Mouse (Mus musculus) heart, embryonic 11.5 days (tissue): ENCODE measurements around the gene Clec16a. TPM values are rescaled to one million over a fixed set of nuclear protein-coding genes. Genes with fewer than 3 reads are reported as not detected.

Source experiments
- ATAC-seq: fragments of 200-750 bp; cut with Nextera tagmentation; replicated peaks from 2 replicates; pipeline ENCODE4 v1.8.0; 2017; ENCODE audit warnings: moderate library complexity; ENCODE audit not compliant: insufficient number of reproducible peaks, low FRiP score, low TSS enrichment
- H3K27ac ChIP-seq: fragments of 300-500 bp; sonication (generic); 2 replicates; pipeline ENCODE4 v1.5.1; 2014; ENCODE audit warnings: mild to moderate bottlenecking, low read depth, low read length
- H3K27me3 ChIP-seq: fragments of 300-500 bp; sonication (generic); 2 replicates; pipeline ENCODE4 v1.6.1; 2014; ENCODE audit warnings: mild to moderate bottlenecking, low read length, mixed read lengths; ENCODE audit not compliant: control insufficient read depth, insufficient read depth
- H3K36me3 ChIP-seq: fragments of 300-500 bp; sonication (generic); 2 replicates; pipeline ENCODE4 v1.6.1; 2014; ENCODE audit warnings: mild to moderate bottlenecking, low read length, moderate library complexity, mixed read lengths; ENCODE audit not compliant: control insufficient read depth, insufficient read depth
- H3K4me1 ChIP-seq: fragments of 300-500 bp; sonication (generic); 2 replicates; pipeline ENCODE4 v1.6.1; 2014; ENCODE audit warnings: low read length; ENCODE audit not compliant: control insufficient read depth, insufficient read depth
- H3K4me2 ChIP-seq: fragments of 300-500 bp; sonication (generic); 2 replicates; pipeline ENCODE4 v1.6.1; 2014; ENCODE audit warnings: mild to moderate bottlenecking, moderate library complexity
- H3K4me3 ChIP-seq: fragments of 300-500 bp; sonication (generic); 2 replicates; pipeline ENCODE4 v1.5.1; 2014; ENCODE audit warnings: low read depth, low read length
- H3K9ac ChIP-seq: fragments of 300-500 bp; sonication (generic); 2 replicates; pipeline ENCODE4 v1.6.1; 2014; ENCODE audit warnings: mild to moderate bottlenecking, low read depth, low read length, moderate library complexity
- H3K9me3 ChIP-seq: fragments of 300-500 bp; sonication (generic); replicated peaks from 2 replicates; pipeline ENCODE4 v1.6.1; 2016; ENCODE audit warnings: low read length; ENCODE audit not compliant: control insufficient read depth
- WGBS: fragments of 180-500 bp; shearing (Covaris S2); extraction: QIAGEN DNeasy Blood & Tissue Kit; methylation state at CpG from one replicate; pipeline ENCODE4 v1.1.7; 2014; ENCODE audit not compliant: insufficient replicate concordance; 5-methylcytosine and 5-hydroxymethylcytosine counted together
- polyA plus RNA-seq: library from polyadenylated mRNA; unstranded; fragments of >200 nt; fragmentation: Nextera tagmentation; extraction: Ambion mirVana; gene quantifications from 2 replicates; pipeline ENCODE4 v1.2.1, GENCODE M21; 2014

Clec16a gene
- polyA plus RNA-seq, 1 experiment from 2014 or later: 39.1 TPM

DNA sequence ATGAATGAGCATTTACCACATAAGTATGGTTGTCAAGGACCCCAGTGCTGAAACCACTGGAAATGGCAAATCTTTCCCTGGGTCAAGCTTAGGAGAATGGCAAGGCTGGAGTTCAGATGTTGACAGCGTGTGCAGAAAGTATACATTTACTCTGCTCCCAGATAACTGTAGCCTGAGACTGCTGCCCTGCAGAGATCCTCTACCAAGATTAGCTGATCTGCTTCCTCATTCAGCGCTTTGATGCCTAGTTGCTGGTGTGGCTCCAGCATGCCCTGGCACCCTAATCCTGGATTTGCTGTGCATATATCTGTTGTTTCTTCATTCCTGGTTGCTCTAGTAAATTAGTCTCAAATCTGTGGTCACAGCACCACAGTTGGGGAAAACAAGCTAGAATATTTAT, 8.7 kb downstream of the Clec16a start:
- Histone ChIP-seq H3K9me3 (no peaks in the 10 kb centered on the region), H3K27me3 (no peaks in the 10 kb centered on the region), H3K4me3 (no peak overlapping the region), H3K4me2 (no peak overlapping the region), H3K36me3 (no peaks in the 10 kb centered on the region), H3K9ac (no peak overlapping the region), H3K27ac (no peak overlapping the region), H3K4me1 (peaks cover 9% of the 10 kb centered on the region)
- no peak for ATAC-seq
- 77% methylated on average over 2 of the region's 2 CpGs for WGBS

DNA sequence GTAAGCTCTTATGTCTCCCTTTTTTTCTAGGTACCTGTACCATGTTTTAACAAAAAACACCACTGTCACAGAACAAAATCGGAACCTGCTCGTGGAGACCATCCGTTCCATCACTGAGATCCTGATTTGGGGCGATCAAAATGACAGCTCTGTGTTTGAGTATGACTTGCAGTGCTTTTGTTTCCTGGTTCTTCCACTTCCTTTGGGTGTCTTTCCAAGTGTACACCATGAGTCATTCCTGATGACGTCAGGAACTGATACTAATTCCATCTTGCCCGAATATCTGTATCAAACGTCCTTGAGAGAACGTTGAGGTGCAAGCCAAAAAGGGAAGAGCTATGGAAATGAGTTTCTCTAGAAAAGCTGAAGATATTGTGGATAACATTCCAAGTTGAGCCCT, 14.9 kb downstream of the Clec16a start:
- Histone ChIP-seq H3K27me3 (no peaks in the 10 kb centered on the region), H3K4me1 (peaks cover 16% of the 10 kb centered on the region), H3K36me3 (0 out of 2 replicates have a peak, but pooled peaks cover 2% of the 10 kb centered on the region), H3K9ac (no peak overlapping the region), H3K4me3 (no peak overlapping the region), H3K4me2 (no peak overlapping the region), H3K27ac (no peak overlapping the region), H3K9me3 (no peaks in the 10 kb centered on the region)
- 79% methylated on average over 8 of the region's 8 CpGs for WGBS
- no peak for ATAC-seq

DNA sequence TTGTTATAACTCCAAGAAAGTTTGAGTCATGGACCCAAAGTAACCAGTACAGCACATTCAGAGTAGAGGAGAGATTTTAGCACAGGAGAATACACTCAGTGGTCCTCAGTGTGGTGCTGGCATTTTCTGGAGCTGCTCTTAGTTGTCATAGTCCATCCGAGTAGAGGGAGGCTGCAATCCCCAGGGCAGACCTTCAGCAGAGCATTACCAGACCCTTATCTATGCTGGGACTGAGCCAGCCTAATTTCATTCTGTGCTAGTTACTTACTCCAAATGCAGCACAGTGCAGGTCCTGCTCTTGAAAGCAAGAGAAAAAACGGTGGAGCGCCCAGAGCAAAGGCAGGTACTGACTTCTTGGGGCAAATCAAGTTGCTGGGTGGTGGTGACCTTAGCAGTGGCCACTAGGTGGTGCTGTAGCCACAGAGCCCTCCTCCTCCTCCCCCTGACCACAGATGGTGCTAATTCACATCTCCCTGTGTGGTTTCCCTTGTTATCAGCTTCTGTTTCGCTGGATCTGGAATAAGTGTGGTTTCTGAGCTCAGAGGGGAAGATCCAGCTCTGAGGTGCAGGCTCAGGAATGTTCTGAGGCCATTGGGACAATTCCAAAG, 20.2 kb downstream of the Clec16a start:
- Histone ChIP-seq H3K4me1 (peaks cover 14% of the 10 kb centered on the region), H3K4me3 (no peak overlapping the region), H3K4me2 (no peak overlapping the region), H3K27me3 (no peaks in the 10 kb centered on the region), H3K36me3 (no peaks in the 10 kb centered on the region), H3K9ac (no peak overlapping the region), H3K9me3 (no peaks in the 10 kb centered on the region), H3K27ac (no peak overlapping the region)
- 38% methylated on average over 4 of the region's 4 CpGs for WGBS
- no peak for ATAC-seq

DNA sequence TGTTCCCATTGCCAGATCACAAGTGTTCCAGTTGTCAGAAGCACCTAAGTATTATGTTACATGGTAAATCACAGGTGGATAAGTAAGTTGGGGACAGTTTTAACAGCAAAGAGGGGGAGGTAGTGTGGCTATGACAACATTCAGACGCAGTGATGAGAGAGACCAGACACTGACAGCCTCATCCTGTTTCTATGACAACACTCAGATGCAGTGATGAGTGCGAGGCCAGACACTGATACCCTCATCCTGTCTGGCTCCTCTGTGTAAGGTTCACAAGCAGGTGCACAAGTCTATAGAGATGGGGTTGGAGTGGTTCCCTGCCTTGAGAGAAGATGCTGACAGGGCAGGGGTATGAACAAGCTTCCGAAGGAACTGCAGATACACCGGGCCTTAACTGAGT, 22.0 kb downstream of the Clec16a start:
- WGBS: 84% methylated on average over 4 of the region's 4 CpGs
- Histone ChIP-seq H3K27me3 (no peaks in the 10 kb centered on the region), H3K9me3 (no peaks in the 10 kb centered on the region), H3K9ac (no peak overlapping the region), H3K4me1 (peaks cover 7% of the 10 kb centered on the region), H3K36me3 (peaks cover 3% of the 10 kb centered on the region; the same call in 1 of the 2 replicates), H3K4me3 (no peak overlapping the region), H3K4me2 (no peak overlapping the region), H3K27ac (no peak overlapping the region)
- no peak for ATAC-seq

DNA sequence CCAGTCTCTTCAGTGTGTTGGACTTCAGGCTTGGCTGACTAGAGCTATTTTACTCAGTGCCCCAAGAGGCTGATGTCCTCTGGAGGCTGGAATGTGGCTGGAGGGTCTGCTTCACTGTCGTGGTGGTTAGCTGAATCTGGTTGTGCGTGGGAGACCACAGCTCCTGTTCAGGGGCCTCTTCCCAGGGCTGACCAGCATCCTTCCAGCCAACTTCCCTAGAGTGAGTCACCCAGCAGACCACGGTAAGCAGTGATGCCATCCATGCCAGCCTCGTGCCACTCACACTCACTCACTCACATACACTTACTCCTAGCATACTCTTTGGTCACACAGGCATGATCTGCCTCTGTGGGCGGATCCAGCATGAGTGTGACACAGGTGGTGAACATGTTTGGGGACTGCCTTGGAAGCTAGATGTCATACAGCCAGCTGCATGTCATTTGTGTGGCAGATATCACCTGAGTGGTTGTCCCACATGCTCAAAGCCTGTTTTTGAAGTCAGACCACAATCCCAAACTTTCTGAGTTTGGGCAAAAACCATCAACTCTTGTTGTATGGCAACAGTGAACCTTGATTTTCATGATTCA, 24.8 kb downstream of the Clec16a start:
- Histone ChIP-seq H3K4me1 (peaks cover 7% of the 10 kb centered on the region), H3K9me3 (no peaks in the 10 kb centered on the region), H3K27ac (no peak overlapping the region), H3K4me2 (no peak overlapping the region), H3K4me3 (no peak overlapping the region), H3K27me3 (no peaks in the 10 kb centered on the region), H3K9ac (no peak overlapping the region), H3K36me3 (peaks cover 4% of the 10 kb centered on the region; the same call in 1 of the 2 replicates)
- WGBS: 81% methylated on average over 5 of the region's 5 CpGs
- ATAC-seq: no peak

DNA sequence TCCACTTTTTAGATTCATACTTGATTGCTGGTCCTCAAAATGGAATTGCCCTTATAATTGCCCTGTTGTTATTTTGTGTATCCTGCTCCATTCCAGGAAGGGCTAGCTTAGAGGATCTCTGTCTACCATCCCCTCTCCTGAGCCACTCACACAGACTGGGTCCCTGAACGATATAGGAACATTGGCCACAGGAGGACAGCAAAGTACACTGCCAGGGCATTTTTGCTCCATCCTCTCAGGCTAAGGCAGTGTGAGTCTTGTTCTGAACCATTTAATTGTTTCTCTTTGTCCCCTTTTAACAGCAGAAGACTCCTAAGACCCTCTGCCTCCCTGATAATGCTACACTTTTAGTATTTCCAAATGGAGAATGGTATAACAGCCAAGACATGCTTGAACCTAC, 25.6 kb downstream of the Clec16a start:
- no peak for ATAC-seq
- Histone ChIP-seq H3K27ac (no peak overlapping the region), H3K4me2 (no peak overlapping the region), H3K27me3 (no peaks in the 10 kb centered on the region), H3K9me3 (no peaks in the 10 kb centered on the region), H3K4me1 (peaks cover 4% of the 10 kb centered on the region), H3K9ac (no peak overlapping the region), H3K4me3 (no peak overlapping the region), H3K36me3 (peaks cover 4% of the 10 kb centered on the region; the same call in 1 of the 2 replicates)
- 68% methylated on average over 1 of the region's 1 CpGs for whole genome bisulfite sequencing

DNA sequence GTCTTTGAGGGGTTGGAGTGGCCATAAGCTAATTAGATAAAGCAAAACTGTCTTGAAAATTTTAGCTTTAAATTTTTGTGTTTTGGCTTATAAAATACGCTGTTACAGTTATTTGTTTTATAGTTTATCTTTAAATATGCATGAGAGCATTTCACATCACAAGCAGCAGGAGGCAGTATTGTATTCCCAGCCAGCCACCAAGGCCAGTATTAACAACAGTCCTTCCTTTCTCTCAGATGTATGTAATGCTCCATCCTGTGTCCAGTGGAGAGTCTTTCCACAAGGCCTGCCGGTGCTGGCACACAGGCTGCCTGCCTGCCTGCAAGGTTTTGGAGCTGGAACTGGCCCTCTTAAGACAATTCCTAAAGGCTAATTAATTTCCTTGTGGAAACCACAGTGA, 26.7 kb downstream of the Clec16a start:
- 48% methylated on average over 2 of the region's 2 CpGs for WGBS
- peaks cover 4% of the 10 kb centered on the region for H3K36me3 ChIP-seq

DNA sequence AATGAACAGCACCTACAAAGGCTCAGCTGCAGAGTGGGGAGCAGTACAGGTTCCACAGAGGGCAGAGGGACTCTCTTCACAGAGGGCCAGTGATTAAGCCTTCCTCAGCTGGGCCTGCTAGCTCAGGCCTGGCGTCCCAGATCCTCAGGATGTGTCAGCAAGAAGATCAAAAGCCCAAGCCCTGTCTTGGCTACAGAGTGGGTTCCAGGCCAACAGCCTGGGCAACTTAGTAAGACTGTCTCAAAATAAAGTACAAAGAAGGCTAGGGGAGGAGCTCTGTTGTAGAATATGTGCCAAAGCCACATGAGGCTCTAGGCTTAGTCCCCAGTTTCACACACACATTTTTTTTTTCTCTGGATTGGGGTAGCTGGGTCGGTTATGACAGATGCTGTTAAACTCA, 29.8 kb downstream of the Clec16a start:
- Histone ChIP-seq H3K36me3 (peaks cover 4% of the 10 kb centered on the region), H3K9me3 (no peaks in the 10 kb centered on the region), H3K4me3 (no peak overlapping the region), H3K9ac (no peak overlapping the region), H3K27ac (no peak overlapping the region), H3K4me2 (no peak overlapping the region), H3K27me3 (no peaks in the 10 kb centered on the region), H3K4me1 (no peaks in the 10 kb centered on the region; the same call in 1 of the 2 replicates)
- 67% methylated on average over 2 of the region's 2 CpGs for WGBS
- no peak for ATAC-seq

More for the DNA sequence above, 26.7 kb downstream of the Clec16a start:
- no peaks in the 10 kb centered on the region; the same call in 1 of the 2 replicates for H3K4me1 ChIP-seq
- no peaks in the 10 kb centered on the region for H3K9me3 ChIP-seq
- H3K4me2 ChIP-seq: no peak overlapping the region
- no peaks in the 10 kb centered on the region for H3K27me3 ChIP-seq
- ATAC-seq: no peak
- no peak overlapping the region for H3K9ac ChIP-seq
- H3K4me3 ChIP-seq: no peak overlapping the region
- no peak overlapping the region for H3K27ac ChIP-seq

DNA sequence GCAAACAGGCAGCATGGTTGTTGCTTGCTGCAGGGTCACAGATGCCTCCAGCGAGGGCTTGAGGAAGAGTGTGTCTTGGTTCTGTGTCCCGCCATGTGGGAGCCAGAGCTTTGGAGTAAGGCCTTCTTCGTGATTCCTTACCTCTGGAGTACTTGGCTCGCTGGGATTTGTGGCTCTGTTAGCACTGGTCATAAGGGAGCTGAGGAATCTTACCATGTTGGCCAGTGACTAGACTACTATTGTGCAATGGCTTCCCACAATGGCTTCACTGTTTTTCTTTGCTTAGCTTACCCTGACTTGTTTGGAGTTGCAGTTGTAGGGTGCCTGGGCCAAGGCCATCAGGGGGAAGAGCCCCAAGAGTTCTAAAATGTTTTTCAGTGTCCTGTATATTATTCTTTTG, 30.8 kb downstream of the Clec16a start:
- no peak overlapping the region for H3K9ac ChIP-seq
- no peak overlapping the region for H3K4me3 ChIP-seq
- H3K36me3 ChIP-seq: peaks cover 4% of the 10 kb centered on the region
- H3K27me3 ChIP-seq: no peaks in the 10 kb centered on the region
- H3K9me3 ChIP-seq: no peaks in the 10 kb centered on the region
- H3K4me1 ChIP-seq: no peaks in the 10 kb centered on the region; the same call in 1 of the 2 replicates
- ATAC-seq: no peak
- WGBS: 90% methylated on average over 4 of the region's 4 CpGs
- no peak overlapping the region for H3K4me2 ChIP-seq
- no peak overlapping the region for H3K27ac ChIP-seq
